Mouse (Mus musculus) lung, postnatal 36 days (tissue): ENCODE results near the gene Dcaf15.

Experiments used
- DNase-seq: peaks from one replicate; pipeline ENCODE4 v3.0.0; 2022; ENCODE audit warnings: mixed read lengths

The Dcaf15 gene

GRCm38 (mm10) chr8:84065457-84066072, 39.0 kb downstream of the Dcaf15 start:
- no peak for DNase-seq

- DNase-seq = no peak
Measured at GRCm38 (mm10) chr8:84065037-84065436, 39.5 kb downstream of the Dcaf15 start, which contains the start of gene Gm10643. TSS of gene Gm10643 (minus strand) at chr8:84065137.

GRCm38 (mm10) chr8:84063861-84064610, 40.5 kb downstream of the Dcaf15 start:
- peak; percentile 85 for DNase-seq

GRCm38 (mm10) chr8:84060245-84060644, 44.3 kb downstream of the Dcaf15 start:
- DNase-seq = no peak

GRCm38 (mm10) chr8:84059226-84059625, 45.3 kb downstream of the Dcaf15 start:
- DNase-seq = no peak

GRCm38 (mm10) chr8:84057827-84058226, 46.7 kb downstream of the Dcaf15 start:
- DNase-seq = no peak

- DNase-seq = no peak
Measured at GRCm38 (mm10) chr8:84053229-84053628, 51.3 kb downstream of the Dcaf15 start.

- peak; percentile 17 for DNase-seq
Measured at GRCm38 (mm10) chr8:84052746-84053145, 51.8 kb downstream of the Dcaf15 start.

- no peak for DNase-seq
Measured at GRCm38 (mm10) chr8:84048171-84048570, 56.4 kb downstream of the Dcaf15 start.
